Mouse (Mus musculus): ENCODE measurements at regions not wholly inside any gene's neighbourhood (a gene's known extent, or its start where the extent isn't known, plus 50 kb on each side); places are given as distances from the start of the nearest gene placed in this dataset.

GRCm38 (mm10) chr1:27062311-27062710 is 375.1 kb upstream of the 4931408C20Rik start:
- DNase-seq (ENCODE audit: low spot score in 2 of 2): peak; percentile 29 to 37
